Mouse (Mus musculus) small intestine, adult 2 months (tissue): ENCODE measurements around the gene Olfr907.

Experiments
- CTCF ChIP-seq: fragments of 200-500 bp; IDR thresholded peaks from 2 replicates; pipeline ENCODE4 v1.5.1; 2012; ENCODE audit warnings: low read depth, mild to moderate bottlenecking, control low read depth, inconsistent platforms, low read length, moderate library complexity, mixed read lengths; ENCODE audit not compliant: insufficient replicate concordance, insufficient read length; ENCODE audit errors: extremely low read depth
- POLR2A ChIP-seq: fragments of 200-500 bp; IDR thresholded peaks from 2 replicates; pipeline ENCODE4 v1.6.1; 2012; ENCODE audit warnings: low read depth, mild to moderate bottlenecking, control low read depth, inconsistent platforms, low read length, moderate library complexity

DNA sequence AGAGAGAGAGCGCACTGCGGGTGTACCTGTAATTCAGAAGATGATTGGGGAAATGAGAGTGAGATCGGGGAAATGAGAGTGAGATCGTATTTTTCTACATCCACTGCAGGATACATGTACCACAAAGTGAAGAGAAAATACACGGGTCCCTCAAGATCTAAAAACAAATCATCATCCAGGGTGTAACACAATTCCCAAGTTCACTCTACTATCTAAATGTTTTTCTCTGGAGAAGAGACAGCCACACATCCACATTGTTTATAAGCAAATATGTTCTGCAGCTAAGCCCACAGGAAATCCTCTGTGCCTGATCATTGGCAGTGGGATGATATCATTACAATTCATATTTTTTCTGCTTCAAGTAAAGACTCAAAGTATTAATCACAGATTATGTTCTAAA is 48.2 kb upstream of the Olfr907 start, which contains the start of gene Olfr902:
- TF ChIP-seq CTCF, result no peak
- TF ChIP-seq POLR2A, result no peak
